Mouse (Mus musculus) left cerebral cortex, postnatal 14 days (tissue): ENCODE results near the gene Pspn. TPM values are rescaled to one million over a fixed set of nuclear protein-coding genes. Genes with fewer than 3 reads are reported as not detected.
A peak's percentile ranks its signal among the peaks of the same experiment; 100 is the strongest.

ENCODE experiments used
- DNase-seq, 2 experiments: peaks; one replicate each; pipeline ENCODE4 v3.0.0; 2021 to 2022; ENCODE audit warnings: low spot score in 2 of 2, mixed read lengths in 1 of 2
- intact Hi-C: fragments of 180-260 bp; cut with DNase I; formaldehyde crosslinking; loops from one replicate; pipeline ENCODE4 v1.15.1; 2025
- total RNA-seq, 2 experiments: library from RNA; stranded (reverse); gene quantifications; 2 replicates each; pipeline ENCODE4 v1.2.3; 2021

Pspn gene
- total RNA-seq, 2 experiments from 2014 or later = not detected

DNA sequence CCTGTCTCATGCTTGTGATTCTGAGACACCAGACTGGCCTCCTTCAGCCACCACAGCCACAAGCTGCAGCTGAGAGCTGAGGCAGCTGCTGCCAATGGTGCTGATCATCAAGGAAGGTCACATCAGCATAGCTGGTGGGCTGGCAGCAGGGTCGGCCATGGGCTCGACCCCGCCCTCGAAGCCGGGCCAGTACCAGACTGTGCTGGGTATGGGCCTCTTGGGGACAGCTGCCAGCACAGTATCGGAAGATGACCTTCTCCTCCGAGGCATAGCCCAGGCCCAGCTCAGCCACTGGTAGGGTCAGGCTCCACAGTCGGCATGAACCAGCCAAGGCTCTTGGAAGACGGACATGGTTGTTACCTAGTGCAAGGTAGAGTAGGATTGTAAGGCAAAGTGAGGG is 404 bp downstream of the Pspn start:
- no peak for DNase-seq
- intact Hi-C loops = loop anchor here (5.0 kb wide), 2 partner anchors 102 to 187 kb away; no protein-coding TSS in a partner anchor

GRCm38 (mm10) chr17:56997029-56997667 is 2.7 kb downstream of the Pspn start, which contains the start of gene Alkbh7:
Gene Alkbh7 (plus strand): TSS chr17:56997339.
- intact Hi-C loops = loop anchor here (5.0 kb wide), 2 partner anchors 100 to 185 kb away; no protein-coding TSS in a partner anchor

DNA sequence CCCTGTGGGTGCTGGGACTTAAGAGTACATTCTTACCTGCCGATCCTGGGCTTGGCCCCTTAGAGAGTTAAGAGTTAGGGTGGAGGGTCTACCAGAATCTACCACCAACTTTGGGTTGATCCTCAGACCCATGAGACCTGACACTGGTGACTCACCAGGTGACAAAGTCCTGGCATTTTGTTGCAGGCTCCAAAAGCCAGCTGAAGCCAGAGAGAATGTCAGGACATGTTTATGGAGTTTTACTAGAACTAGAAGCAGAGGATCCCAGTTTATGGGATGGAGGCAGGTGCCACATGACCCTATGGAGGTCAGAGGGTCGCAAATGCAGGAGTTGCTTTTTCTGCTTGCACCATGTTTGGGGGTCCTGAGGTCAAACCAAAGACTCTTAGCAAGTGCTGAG is 3.3 kb downstream of the Pspn start:
- intact Hi-C loops = loop anchor here (5.0 kb wide), 2 partner anchors 99 to 184 kb away; no protein-coding TSS in a partner anchor
- no peak for DNase-seq

More at GRCm38 (mm10) chr17:56997029-56997667, 2.7 kb downstream of the Pspn start, which contains the start of gene Alkbh7:
- DNase-seq = peak; percentile 93 to 97

- DNase-seq = no peak
- intact Hi-C loops = loop anchor here (5.0 kb wide), 2 partner anchors 98 to 183 kb away; no protein-coding TSS in a partner anchor
Observed at GRCm38 (mm10) chr17:56995046-56995445, 4.8 kb downstream of the Pspn start.

DNA sequence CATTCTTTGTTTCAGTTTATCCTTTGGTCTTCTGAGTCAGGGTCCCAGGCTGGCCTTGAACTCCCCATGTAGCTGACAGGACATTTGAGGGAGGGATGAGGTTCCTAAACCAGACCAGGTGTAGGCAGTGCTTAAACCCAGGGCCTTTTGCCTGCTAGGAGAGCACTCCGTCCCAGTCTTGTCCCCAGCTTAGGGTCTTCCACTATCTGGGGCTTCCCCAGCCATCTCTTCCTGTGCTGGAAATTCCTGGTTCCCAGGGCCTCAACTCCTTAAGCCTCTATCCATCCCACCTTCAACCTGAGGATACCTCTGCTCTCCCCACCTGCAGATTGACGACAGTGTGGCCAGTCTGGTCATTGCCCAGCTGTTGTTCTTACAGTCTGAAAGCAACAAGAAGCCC is 8.9 kb downstream of the Pspn start:
- no peak for DNase-seq
- intact Hi-C loops = no loop called here

DNA sequence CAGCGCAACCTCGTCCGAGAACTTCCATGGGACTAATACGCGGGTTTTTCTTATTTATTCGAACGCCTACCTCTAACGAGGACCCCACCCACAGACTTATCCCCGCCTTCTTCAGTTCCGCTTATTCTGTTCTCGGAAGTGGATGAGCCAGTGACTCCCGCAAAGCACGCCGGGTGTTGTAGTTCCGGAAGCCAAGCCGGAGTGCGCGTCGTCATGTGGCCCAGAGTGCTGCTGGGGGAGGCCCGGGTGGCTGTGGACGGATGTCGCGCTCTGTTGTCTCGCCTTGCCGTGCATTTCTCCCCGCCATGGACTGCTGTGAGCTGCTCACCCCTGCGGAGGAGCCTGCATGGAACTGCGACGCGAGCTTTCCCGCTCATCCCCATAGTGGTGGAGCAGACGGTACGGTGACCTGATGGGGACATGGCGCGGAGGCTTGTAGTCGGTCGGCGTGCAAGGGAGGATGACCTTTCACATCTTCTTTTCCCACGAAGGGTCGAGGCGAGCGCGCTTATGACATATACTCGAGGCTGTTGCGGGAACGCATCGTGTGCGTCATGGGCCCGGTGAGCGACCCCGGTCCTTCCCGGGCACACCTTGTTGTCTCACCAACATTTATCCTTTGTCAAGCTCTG is 9.6 kb downstream of the Pspn start, which contains the start of gene Clpp:
TSS of gene Clpp (plus strand) at position 191 of the 632 bp plus-strand sequence.
- DNase-seq = peak; percentile 95 to 97
- intact Hi-C loops = no loop called here

- intact Hi-C loops = loop anchor here (5.0 kb wide), 1 partner anchor 182 kb away; no protein-coding TSS in a partner anchor
- DNase-seq = peak; percentile 80 to 88
Observed at GRCm38 (mm10) chr17:56989467-56990114, 10.2 kb downstream of the Pspn start.

DNA sequence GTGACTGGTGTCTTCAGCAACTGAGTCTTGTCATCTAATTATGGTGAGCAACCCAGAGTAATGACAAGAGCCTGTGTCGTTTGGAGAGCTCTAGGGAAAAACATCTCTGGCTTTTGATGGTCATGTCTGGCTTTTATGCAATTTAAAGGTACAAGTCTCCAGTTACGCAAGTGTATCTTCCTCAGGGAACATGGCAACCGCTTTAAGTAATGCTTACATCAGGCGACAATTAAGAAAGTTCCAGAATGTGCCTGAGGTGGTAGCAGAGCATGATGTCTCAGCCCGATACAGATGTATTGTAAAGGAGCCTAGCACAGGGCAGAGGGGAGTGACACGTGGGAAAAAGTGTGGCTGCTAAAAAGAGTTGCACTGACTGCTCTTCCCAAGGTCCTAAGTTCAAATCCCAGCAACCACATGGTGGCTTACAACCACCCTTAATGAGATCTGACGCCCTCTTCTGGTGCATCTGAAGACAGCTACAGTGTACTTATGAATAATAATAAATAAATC is 10.8 kb downstream of the Pspn start:
- DNase-seq = no peak
- intact Hi-C loops = loop anchor here (5.0 kb wide), 1 partner anchor 182 kb away; no protein-coding TSS in a partner anchor

DNA sequence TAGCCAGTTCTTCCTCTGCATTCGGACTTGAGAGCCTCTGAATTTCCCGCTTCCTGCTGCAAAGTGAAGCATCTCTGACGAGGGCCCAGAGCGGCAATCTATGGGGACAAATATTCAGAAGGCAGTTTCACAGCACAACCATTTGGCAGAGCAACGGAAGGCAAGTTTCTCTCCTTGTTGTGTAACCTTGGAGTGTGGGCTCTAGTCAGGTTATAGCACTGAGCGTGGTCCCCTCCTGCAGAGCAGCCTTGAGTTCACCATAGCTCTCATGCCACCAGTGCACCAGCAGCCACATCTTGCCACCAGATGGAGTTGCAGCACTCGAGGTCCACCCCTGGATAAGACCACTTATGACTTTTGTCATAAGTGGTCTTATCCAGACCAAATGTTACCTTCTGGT is 11.4 kb downstream of the Pspn start:
- DNase-seq = no peak
- intact Hi-C loops = loop anchor here (5.0 kb wide), 1 partner anchor 181 kb away; no protein-coding TSS in a partner anchor

DNA sequence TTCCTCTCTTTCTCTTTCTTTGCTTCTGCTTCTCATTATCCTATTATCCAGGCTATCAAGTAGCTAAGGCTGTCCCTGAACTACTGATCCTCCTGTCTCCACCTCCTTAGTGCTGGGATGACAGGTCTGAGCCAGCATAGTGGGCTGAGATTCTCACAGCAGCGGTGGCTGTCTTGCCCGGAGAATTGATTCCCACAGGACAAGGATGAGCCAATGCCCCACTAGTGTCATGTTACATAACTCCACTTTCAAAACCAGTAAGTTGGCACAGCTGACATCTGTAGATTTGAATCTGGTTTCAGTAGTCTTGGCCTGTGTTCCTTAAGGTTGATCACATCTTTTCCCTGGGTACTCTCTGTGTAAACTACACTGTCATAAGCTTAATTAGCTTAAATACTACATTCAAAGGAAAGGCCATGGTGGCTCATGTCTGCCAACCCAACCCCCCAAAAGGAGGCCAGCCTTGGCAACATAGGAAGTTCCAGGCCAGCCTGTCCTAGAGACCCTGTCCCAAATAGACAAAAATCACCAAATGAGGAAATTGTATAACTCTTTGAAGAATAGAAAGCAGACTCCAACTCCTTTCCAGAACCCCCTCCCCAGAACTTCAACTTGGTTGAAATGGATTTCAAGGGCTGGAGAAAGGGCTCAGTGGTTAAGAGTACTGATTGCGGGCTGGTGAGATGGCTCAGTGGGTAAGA is 13.6 kb downstream of the Pspn start:
- intact Hi-C loops = loop anchor here (5.0 kb wide), 1 partner anchor 179 kb away; no protein-coding TSS in a partner anchor
- no peak for DNase-seq

DNA sequence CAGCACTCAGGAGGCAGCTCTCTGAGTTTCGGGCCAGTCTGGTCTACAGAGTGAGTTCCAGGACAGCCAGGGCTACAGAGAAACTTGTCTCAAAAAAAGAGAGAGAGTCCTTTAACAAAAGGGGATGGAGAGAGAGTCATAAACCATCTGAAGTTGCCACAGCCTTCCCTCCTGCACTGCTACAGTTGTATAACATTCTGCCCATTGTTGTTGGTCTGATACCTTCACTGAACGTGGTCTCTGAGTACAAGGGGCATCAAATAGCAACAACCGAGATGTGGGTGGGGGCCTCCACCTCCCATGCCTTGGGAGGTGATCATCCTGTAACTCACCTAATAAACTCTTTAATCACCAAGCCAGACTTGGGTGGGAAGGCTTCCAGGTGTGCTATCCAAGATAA is 14.2 kb downstream of the Pspn start:
- DNase-seq = no peak
- intact Hi-C loops = loop anchor here (5.0 kb wide), 1 partner anchor 178 kb away; no protein-coding TSS in a partner anchor

DNA sequence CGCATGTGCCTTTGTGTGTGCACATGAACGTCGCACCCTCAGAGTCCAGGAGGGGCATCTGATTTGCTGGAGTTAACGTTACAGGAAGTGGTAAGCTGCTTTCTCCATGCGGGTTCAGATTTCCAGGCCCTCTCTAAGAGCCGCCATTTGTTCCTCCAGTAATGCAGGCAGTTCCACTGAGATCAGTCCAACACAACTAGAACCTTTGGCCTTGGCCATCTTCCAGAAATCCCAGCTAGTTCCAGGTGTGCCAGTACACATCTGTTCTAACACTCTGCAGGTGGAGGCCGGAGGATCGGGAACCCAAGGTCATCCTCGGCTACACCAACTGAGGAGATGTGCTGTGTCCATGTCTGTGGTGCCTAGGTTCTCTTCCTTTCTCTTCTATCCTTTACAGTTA is 14.9 kb downstream of the Pspn start:
- DNase-seq = no peak
- intact Hi-C loops = loop anchor here (5.0 kb wide), 1 partner anchor 178 kb away; no protein-coding TSS in a partner anchor

DNA sequence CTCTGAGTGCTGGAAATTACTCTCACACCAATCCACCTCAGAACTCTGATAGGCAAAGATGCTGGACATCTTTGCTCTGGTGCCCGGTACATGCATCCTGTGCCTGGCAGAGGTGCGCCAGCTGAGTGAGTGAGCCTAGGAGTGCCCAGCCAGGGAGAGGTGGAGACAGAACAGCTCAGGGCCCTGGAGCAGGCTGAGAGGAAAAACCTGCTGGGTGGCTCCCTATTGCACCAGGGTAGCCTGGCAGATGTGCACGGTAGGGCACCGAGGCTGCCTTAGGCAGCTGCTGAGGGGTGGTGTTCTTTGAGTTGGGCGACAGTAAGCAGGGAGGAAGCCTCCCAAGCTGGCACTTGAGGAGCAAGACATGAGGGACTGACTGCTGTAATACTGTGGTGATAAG is 17.8 kb downstream of the Pspn start, which contains the start of gene Acer1:
TSS of gene Acer1 (minus strand) at position 114 of the 400 bp plus-strand sequence.
- DNase-seq = no peak
- intact Hi-C loops = no loop called here

GRCm38 (mm10) chr17:56981049-56981448 is 18.8 kb downstream of the Pspn start:
- intact Hi-C loops = no loop called here
- no peak for DNase-seq

DNA sequence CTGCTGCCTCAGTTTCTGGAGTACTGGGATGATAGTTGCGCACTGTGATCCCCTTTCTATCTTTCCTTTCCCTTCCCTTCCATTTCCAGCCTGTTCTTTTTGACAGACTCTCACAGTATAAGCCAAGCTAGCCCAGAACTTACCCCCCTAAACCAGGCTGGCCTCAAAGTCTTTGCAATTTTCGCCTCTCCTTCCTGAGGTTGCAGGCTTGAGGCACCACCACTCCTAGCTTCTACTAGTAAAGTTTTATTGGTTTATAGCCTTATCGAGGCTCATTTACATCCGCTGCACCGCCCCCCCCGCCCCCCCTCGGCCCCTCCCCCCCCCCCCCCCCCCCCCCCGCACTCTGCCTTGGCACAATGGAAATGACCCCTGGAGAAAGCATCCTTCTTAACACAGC is 20.3 kb downstream of the Pspn start:
- no peak for DNase-seq
- intact Hi-C loops = no loop called here

DNA sequence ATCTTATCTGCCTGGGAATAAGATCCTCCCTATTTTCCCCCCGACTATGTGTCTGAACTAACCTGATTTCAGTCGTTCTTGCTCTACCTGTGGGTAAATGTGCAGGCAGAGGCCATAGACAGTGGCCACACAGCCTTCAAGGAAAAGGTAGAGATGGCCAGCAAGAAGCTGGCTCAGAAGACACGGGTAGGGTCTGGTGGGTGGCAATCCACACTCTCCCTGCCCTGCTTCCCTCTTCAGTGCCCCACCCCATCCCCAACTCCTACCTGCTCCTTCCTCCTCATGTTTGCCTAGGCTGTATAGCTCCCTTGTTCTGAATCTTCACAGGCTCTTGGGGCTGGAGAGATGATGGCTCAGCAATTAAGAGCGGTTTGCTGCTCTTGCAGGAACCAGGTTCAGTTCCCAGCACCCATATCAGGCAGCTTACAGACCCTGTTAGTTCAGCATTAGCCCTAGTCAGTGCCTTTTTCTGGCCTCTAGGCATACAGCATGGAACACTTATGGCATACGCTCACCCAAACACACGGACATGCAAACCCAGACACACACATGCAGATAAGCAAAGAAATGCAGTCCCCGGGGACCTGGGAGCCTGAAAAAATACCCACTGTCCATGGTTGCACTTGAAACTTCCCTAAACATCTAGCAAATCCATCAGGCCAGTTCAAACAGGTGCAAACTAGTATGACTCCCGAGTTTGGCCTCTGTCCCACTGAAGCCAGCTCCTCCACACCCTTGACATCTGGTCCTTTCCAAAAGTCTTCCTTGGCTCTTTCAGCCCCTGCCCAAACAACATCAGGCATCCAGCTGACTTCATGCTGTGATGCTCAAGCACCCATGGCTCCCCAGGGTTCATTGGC is 23.1 kb downstream of the Pspn start:
- intact Hi-C loops = no loop called here
- DNase-seq = no peak

GRCm38 (mm10) chr17:56975391-56975790 is 24.4 kb downstream of the Pspn start:
- no peak for DNase-seq
- intact Hi-C loops = no loop called here

- DNase-seq = no peak
- intact Hi-C loops = no loop called here
Observed at GRCm38 (mm10) chr17:56974708-56975240, 25.0 kb downstream of the Pspn start.
